Mouse (Mus musculus) 3T3-L1 (cell line): ENCODE results near the gene Nampt.

Experiments
- DNase-seq: peaks from one replicate; pipeline ENCODE4 v3.0.0-alpha.2; 2015; ENCODE audit warnings: low read depth, low spot score

Nampt gene

DNA sequence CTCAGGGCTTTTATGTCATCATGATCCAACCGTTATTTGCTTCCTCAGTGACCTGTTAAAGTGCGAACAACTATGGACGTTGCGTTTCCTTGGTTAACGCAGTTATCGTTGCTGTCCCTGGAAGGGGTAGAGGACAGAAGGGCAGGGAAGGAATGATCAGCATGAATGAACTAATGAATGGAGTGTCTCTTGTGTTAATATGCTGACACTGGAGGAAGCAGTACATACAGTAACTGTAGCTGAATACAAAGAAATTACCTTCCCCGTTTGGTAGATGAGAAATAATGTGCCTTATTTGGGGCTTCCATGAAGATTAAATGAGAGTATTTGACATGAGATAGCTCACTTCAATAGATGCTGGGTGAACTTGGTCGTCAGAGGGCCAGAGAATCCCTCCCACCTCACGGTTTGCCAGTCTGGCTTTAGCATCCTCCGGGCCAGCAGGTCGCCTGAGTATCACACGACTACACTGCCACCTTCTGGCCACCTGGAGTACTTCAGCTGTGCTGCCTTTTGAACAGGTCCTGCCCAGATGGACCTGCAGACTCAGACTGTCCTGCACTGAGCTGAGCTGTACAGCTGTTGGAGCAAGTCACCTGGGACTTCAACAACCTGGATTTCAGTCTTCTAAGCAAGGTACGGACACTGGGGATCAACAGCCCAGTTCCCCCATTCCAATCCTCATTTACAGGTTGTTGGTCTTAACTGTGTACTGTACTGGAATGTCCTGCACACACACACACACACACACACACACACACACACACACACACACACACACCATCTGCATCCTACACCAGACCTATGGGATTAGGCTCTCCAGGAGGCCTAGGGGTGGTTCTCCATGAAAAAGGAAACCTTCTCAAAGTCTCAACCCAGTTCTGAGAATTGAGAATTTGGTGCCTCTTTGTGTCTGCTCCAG, 78.1 kb downstream of the Nampt start:
- DNase-seq, result peak; percentile 90

DNA sequence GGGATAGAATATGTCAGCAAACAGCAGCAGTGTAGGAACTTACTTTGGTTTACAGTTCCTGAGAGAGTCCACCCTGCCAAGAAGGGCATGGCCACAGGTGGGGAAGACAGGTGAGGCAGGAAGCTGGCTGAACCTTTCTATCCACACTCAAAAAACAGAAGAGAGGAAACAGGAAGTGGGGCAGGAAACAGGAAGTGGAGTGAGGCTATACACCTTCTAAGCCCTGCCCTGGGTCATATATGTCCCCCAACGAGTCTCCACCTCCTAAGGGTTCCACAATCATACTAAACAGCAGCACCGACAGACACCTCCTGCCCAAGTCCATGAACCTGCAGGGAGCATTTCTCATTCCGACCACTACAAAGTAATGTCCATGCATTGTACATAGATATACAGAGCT, 81.7 kb downstream of the Nampt start:
- no peak for DNase-seq
